Mouse (Mus musculus): ENCODE measurements at regions not wholly inside any gene's neighbourhood (a gene's known extent, or its start where the extent isn't known, plus 50 kb on each side); places are given as distances from the start of the nearest gene placed in this dataset.

- no peak for DNase-seq (ENCODE audit: low spot score in 2 of 2)
These were observed 51.3 kb upstream of the Ier5l start for GRCm38 (mm10) chr2:30525295-30525694.

DNA sequence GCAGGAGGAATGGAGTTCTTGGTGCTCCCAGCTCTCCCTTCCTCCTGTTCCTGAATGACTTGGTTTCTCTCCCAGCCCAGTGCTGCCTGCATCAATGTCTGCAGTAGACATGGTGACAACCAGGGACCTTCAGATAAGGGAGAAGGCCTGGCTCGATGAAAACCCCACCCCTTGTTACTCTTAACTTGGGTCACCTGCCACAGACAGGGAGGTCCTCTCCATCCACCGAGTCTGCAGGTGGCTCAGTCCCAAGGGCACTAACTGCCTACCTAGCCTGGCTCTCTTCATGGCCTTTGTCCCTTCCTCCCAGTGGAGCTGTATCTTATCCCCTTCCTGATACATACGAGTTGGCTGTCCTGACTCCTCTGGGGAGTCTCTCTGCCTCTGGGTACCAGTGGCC, 51.8 kb upstream of the Ier5l start:
- DNase-seq (ENCODE audit: low spot score in 2 of 2), result no peak

- no peak for DNase-seq (ENCODE audit: low spot score in 2 of 2)
These were observed 53.5 kb upstream of the Ier5l start for GRCm38 (mm10) chr2:30527495-30527894.

DNA sequence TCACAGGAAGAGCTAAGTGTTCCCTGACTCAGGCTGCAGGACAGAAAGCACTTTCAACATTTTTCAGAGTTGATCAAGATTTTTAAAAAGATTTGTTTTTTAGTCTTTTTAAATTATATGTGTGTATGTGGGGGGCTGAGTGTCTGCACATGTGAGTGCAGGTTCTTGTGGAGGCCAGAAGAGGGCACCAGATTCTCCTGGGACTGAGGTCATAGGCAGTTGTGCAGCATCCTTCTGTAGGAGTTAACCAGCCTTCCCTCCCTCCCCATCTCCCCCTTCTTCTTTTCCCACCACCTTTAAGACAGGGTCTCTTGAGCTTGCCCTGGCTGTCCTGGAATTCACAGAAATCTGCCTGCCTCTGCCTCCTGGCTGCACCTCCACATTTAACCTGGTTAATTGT, 58.9 kb upstream of the Ier5l start:
- DNase-seq (ENCODE audit: low spot score in 2 of 2), result no peak

GRCm38 (mm10) chr2:30533367-30533766, 59.3 kb upstream of the Ier5l start:
- no peak for DNase-seq (ENCODE audit: low spot score in 2 of 2)

DNA sequence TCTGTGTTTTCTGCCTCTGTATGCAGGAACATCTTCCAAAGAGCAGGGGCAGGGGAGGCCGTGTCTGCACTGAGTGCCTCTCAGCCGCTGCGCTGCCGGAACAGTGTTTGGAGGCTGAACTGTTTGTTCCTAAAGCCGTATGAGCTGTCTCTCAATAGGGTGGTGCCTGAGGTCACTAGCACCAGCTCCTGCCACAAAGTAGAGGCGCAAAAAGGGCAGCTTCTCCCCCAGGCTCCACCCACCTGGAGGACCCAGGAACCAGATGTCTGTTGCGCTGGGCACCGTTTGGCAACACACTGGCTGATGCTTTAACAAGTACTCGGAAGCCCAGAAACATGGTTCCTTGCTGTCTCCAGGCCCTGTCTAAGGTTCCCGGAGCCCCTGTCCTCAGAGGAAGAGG, 60.4 kb upstream of the Cstad start:
- no peak for DNase-seq (ENCODE audit: low spot score in 2 of 2)

DNA sequence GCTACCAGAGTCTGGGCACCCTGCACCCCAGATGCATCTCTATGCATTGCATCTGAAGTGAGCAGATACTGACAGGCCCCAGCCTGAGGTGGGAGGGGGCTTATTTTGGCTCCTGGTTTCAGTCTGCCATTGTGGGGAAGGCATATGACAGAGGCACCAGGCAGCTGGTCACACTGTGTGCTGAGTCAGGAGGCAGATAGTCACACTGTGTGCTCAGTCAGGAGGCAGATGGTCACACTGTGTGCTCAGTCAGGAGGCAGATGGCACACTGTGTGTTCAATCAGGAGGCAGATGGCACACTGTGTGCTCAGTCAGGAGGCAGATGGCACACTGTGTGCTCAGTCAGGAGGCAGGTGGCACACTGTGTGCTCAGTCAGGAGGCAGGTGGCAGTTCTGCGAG, 55.5 kb upstream of the Cstad start:
- DNase-seq (ENCODE audit: low spot score in 2 of 2), result no peak

- no peak for DNase-seq (ENCODE audit: low spot score in 2 of 2)
These were observed 53.3 kb upstream of the Cstad start for GRCm38 (mm10) chr2:30541541-30541940.

GRCm38 (mm10) chr2:30544782-30545435, 49.9 kb upstream of the Cstad start:
- DNase-seq (ENCODE audit: low spot score in 2 of 2), result peak; percentile 83 to 90
